Mouse (Mus musculus): Measurements from ENCODE around the gene Mad1l1. TPM values are rescaled to one million over a fixed set of nuclear protein-coding genes. Genes with fewer than 3 reads are reported as not detected.

The Mad1l1 gene
- polyA plus RNA-seq, 1 experiment, result 51.5 TPM

DNA sequence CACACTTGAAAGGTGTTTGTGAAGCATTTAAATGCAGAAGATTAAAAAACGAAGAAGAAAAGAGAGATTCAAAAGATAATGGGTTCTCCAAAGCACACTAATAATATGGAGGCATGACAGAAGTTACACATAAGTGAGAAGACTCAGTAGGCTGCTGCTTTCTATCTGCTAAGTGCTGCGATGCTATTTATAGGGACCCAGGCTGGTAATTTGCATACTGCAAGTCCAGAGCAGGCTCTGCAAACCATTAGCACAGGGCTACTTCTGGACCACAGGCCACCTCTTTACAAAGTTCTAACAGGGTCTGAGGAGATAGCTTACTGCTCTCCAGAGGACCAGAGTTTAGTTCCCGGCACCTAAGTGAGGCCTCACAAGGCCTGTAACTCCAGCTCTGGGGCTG, 267.7 kb downstream of the Mad1l1 start:
- Histone ChIP-seq H3K36me3 (ENCODE audit: control insufficient read depth, insufficient read depth) (no peaks in the 10 kb centered on the region), H3ac (ENCODE audit: control insufficient read depth, insufficient read length, low read depth) (no peak overlapping the region), H3K4me3 (ENCODE audit: insufficient read depth, poor library complexity, severe bottlenecking) (no peak overlapping the region), H3K79me2 (ENCODE audit: control insufficient read depth, insufficient read depth) (no peaks in the 10 kb centered on the region), H3K79me3 (ENCODE audit: low read depth) (no peaks in the 10 kb centered on the region), H3K27me3 (ENCODE audit: control insufficient read depth, insufficient read depth, insufficient read length) (no peaks in the 10 kb centered on the region)
- TF ChIP-seq MYOD1 (IDR thresholded peaks at IDR 0.05; ENCODE audit: control insufficient read depth, insufficient read length, low read depth) (no peak), MAX (IDR thresholded peaks at IDR 0.05) (no peak), CTCF (IDR thresholded peaks at IDR 0.05; ENCODE audit: control insufficient read depth, insufficient read depth, insufficient read length) (no peak), CEBPB (IDR thresholded peaks at IDR 0.05; ENCODE audit: low read depth) (no peak)

DNA sequence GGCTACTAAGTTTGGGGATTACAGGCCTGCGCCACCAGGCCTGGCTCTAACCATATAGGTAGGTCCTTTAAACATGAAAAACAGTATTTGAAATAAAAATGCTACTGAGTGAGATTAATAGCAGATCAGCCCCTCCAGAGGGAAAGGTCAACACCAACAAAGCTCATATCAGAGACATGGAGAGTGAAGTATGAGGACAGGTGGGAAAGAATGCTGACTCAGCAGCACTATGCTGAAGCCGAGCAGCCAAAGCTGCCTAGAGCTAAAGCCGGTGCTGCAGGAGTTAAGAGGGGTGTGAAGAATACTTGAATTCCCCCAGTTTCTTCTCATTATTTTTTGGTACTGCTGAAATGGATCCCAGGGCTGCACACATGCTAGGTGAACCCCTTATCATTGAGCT, 268.9 kb downstream of the Mad1l1 start:
- Histone ChIP-seq H3K36me3 (ENCODE audit: control insufficient read depth, insufficient read depth) (no peaks in the 10 kb centered on the region), H3ac (ENCODE audit: control insufficient read depth, insufficient read length, low read depth) (no peak overlapping the region), H3K27me3 (ENCODE audit: control insufficient read depth, insufficient read depth, insufficient read length) (no peaks in the 10 kb centered on the region), H3K79me2 (ENCODE audit: control insufficient read depth, insufficient read depth) (no peaks in the 10 kb centered on the region), H3K4me3 (ENCODE audit: insufficient read depth, poor library complexity, severe bottlenecking) (no peak overlapping the region), H3K79me3 (ENCODE audit: low read depth) (no peaks in the 10 kb centered on the region)
- TF ChIP-seq CEBPB (IDR thresholded peaks at IDR 0.05; ENCODE audit: low read depth), result no peak
- no peak for TF ChIP-seq CTCF (IDR thresholded peaks at IDR 0.05; ENCODE audit: control insufficient read depth, insufficient read depth, insufficient read length)

DNA sequence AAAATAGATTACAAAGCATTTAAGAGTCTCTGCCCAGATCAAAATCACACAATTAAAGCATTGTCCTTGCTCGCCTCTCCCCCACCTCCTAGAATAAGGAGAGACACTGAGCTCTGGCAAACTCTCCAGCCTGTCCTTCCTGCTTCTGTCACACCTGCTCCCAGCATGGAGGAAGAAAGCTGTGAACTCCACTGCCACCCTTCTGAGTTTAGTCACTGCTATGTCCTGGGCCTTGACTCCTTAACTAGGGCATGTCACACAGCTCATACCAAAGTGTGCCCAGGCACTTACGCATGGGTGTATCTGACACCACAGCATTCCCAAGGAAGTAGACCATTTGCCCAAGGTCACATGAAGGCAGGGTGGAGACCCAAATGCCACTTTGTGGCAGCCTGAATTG, 275.9 kb downstream of the Mad1l1 start:
- Histone ChIP-seq H3K79me2 (ENCODE audit: control insufficient read depth, insufficient read depth) (no peaks in the 10 kb centered on the region), H3ac (ENCODE audit: control insufficient read depth, insufficient read length, low read depth) (no peak overlapping the region)
- TF ChIP-seq MYOG (IDR thresholded peaks at IDR 0.05; ENCODE audit: control insufficient read depth, extremely low read depth, insufficient read length), result no peak
- TF ChIP-seq FOSL1 (IDR thresholded peaks at IDR 0.05; ENCODE audit: insufficient read depth, low read length, poor library complexity, severe bottlenecking), result no peak
- no peak for TF ChIP-seq MYOD1 (IDR thresholded peaks at IDR 0.05; ENCODE audit: control insufficient read depth, insufficient read length, low read depth)
- no peak for TF ChIP-seq CTCF (IDR thresholded peaks at IDR 0.05; ENCODE audit: control insufficient read depth, insufficient read depth, insufficient read length)

DNA sequence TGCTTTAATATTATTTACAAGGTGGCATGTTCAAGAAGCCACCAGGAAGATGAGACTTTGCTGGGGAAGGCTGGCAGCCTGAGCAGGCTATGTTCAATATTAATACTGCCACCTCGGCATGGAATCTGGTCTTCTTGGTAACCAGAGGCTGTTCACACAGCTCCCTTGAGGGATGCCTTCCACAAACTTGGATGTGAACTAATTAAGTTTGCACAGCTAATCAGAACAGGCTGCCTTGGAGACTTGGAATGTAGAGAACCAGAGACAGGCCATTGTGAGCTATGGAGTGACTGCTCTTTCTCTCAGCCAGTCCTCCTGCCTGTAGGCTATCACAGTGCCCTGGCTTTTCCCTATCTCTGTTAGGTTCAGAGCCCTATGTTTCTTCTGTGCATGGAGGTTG, 278.4 kb downstream of the Mad1l1 start:
- H3K79me3 ChIP-seq (ENCODE audit: low read depth), result no peaks in the 10 kb centered on the region
- no peak overlapping the region for H3K4me3 ChIP-seq (ENCODE audit: insufficient read depth, poor library complexity, severe bottlenecking)
- no peak overlapping the region for H3ac ChIP-seq (ENCODE audit: control insufficient read depth, insufficient read length, low read depth)
- H3K79me2 ChIP-seq (ENCODE audit: control insufficient read depth, insufficient read depth), result no peaks in the 10 kb centered on the region
- no peaks in the 10 kb centered on the region for H3K36me3 ChIP-seq (ENCODE audit: control insufficient read depth, insufficient read depth)
- no peaks in the 10 kb centered on the region for H3K27me3 ChIP-seq (ENCODE audit: control insufficient read depth, insufficient read depth, insufficient read length)
- no peak for TF ChIP-seq MAX (IDR thresholded peaks at IDR 0.05)
- TF ChIP-seq USF1 (IDR thresholded peaks at IDR 0.05; ENCODE audit: low read depth), result no peak
- TF ChIP-seq CTCF (IDR thresholded peaks at IDR 0.05; ENCODE audit: control insufficient read depth, insufficient read depth, insufficient read length), result no peak
- TF ChIP-seq MYOD1 (IDR thresholded peaks at IDR 0.05; ENCODE audit: control insufficient read depth, insufficient read length, low read depth), result no peak
- no peak for TF ChIP-seq CEBPB (IDR thresholded peaks at IDR 0.05; ENCODE audit: low read depth)
- TF ChIP-seq FOSL1 (IDR thresholded peaks at IDR 0.05; ENCODE audit: insufficient read depth, low read length, poor library complexity, severe bottlenecking), result no peak
- TF ChIP-seq MYOG (IDR thresholded peaks at IDR 0.05; ENCODE audit: control insufficient read depth, extremely low read depth, insufficient read length), result no peak

More for the DNA sequence above, 275.9 kb downstream of the Mad1l1 start:
- no peaks in the 10 kb centered on the region for H3K79me3 ChIP-seq (ENCODE audit: low read depth)
- H3K4me3 ChIP-seq (ENCODE audit: insufficient read depth, poor library complexity, severe bottlenecking), result no peak overlapping the region
- no peaks in the 10 kb centered on the region for H3K36me3 ChIP-seq (ENCODE audit: control insufficient read depth, insufficient read depth)
- H3K27me3 ChIP-seq (ENCODE audit: control insufficient read depth, insufficient read depth, insufficient read length), result no peaks in the 10 kb centered on the region

DNA sequence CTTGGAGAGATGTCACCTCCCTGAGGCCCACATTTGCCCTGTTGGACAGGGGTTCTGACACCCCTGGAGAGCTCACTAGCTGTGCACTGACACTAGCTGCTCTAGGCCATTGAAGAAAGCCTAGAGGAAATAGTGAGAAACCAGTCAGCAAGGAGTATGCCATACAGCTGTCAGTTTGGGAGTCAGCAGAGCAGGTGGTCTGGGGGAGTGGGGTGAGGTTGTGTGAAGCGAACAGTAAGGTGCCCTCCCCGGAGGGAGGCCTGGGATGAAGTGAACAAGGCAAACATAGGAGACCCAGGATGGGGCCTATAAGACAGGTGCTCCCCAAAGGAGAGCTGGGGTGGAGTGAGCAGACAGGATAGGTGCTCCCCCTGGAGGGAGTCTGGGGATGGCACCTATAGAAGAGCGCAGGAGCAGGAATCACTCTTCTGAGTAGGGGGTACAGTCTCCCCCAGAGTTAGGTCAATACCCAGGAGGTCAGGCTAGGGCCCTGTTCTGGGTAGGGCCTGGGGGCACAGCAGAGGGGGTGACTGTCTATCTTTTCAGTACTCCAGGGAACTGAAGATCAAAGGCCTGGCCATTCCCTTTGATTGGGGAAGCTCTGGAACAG, 279.2 kb downstream of the Mad1l1 start:
- no peaks in the 10 kb centered on the region for H3K36me3 ChIP-seq (ENCODE audit: control insufficient read depth, insufficient read depth)
- H3K4me3 ChIP-seq (ENCODE audit: insufficient read depth, poor library complexity, severe bottlenecking), result no peak overlapping the region
- H3K79me2 ChIP-seq (ENCODE audit: control insufficient read depth, insufficient read depth), result no peaks in the 10 kb centered on the region
- TF ChIP-seq MAX (IDR thresholded peaks at IDR 0.05) (no peak), CEBPB (IDR thresholded peaks at IDR 0.05; ENCODE audit: low read depth) (no peak), FOSL1 (IDR thresholded peaks at IDR 0.05; ENCODE audit: insufficient read depth, low read length, poor library complexity, severe bottlenecking) (no peak), CTCF (IDR thresholded peaks at IDR 0.05; ENCODE audit: control insufficient read depth, insufficient read depth, insufficient read length) (no peak), MYOG (IDR thresholded peaks at IDR 0.05; ENCODE audit: control insufficient read depth, extremely low read depth, insufficient read length) (no peak), USF1 (IDR thresholded peaks at IDR 0.05; ENCODE audit: low read depth) (no peak), MYOD1 (IDR thresholded peaks at IDR 0.05; ENCODE audit: control insufficient read depth, insufficient read length, low read depth) (no peak)
- no peaks in the 10 kb centered on the region for H3K79me3 ChIP-seq (ENCODE audit: low read depth)
- H3K27me3 ChIP-seq (ENCODE audit: control insufficient read depth, insufficient read depth, insufficient read length), result no peaks in the 10 kb centered on the region
- no peak overlapping the region for H3ac ChIP-seq (ENCODE audit: control insufficient read depth, insufficient read length, low read depth)

DNA sequence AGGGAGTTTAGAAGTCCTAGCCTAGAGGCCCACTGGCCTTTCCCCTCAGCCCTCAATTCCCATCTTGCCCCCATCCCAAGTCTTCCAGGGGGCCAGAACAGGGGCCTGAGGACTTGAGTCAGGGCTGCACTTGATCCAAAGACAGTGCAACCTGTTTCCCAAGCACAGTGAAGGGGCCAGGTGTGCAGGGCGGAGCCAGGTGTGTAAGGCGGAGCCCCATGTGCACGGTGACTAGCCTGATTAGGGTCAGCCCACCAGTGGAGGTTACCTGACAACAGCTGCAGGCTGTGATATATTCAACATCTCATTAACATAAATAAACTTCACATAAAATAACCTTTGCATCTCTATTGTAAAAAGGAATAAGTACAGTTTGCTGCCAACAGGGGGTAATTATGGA, 280.3 kb downstream of the Mad1l1 start:
- H3ac ChIP-seq (ENCODE audit: control insufficient read depth, insufficient read length, low read depth), result no peak overlapping the region
- no peaks in the 10 kb centered on the region for H3K36me3 ChIP-seq (ENCODE audit: control insufficient read depth, insufficient read depth)
- no peaks in the 10 kb centered on the region for H3K79me2 ChIP-seq (ENCODE audit: control insufficient read depth, insufficient read depth)
- H3K4me3 ChIP-seq (ENCODE audit: insufficient read depth, poor library complexity, severe bottlenecking), result no peak overlapping the region
- no peaks in the 10 kb centered on the region for H3K79me3 ChIP-seq (ENCODE audit: low read depth)
- TF ChIP-seq FOSL1 (IDR thresholded peaks at IDR 0.05; ENCODE audit: insufficient read depth, low read length, poor library complexity, severe bottlenecking) (no peak), MAX (IDR thresholded peaks at IDR 0.05) (no peak), MYOG (IDR thresholded peaks at IDR 0.05; ENCODE audit: control insufficient read depth, extremely low read depth, insufficient read length) (no peak), MYOD1 (IDR thresholded peaks at IDR 0.05; ENCODE audit: control insufficient read depth, insufficient read length, low read depth) (no peak), CTCF (IDR thresholded peaks at IDR 0.05; ENCODE audit: control insufficient read depth, insufficient read depth, insufficient read length) (no peak), CEBPB (IDR thresholded peaks at IDR 0.05; ENCODE audit: low read depth) (no peak)
- H3K27me3 ChIP-seq (ENCODE audit: control insufficient read depth, insufficient read depth, insufficient read length), result no peaks in the 10 kb centered on the region

Data from C2C12 (cell line).